Mouse (Mus musculus): ENCODE data around the gene Ddc. TPM values are rescaled to one million over a fixed set of nuclear protein-coding genes. Genes with fewer than 3 reads are reported as not detected.

Ddc gene
- polyA plus RNA-seq, 1 experiment: 0.78 TPM

DNA sequence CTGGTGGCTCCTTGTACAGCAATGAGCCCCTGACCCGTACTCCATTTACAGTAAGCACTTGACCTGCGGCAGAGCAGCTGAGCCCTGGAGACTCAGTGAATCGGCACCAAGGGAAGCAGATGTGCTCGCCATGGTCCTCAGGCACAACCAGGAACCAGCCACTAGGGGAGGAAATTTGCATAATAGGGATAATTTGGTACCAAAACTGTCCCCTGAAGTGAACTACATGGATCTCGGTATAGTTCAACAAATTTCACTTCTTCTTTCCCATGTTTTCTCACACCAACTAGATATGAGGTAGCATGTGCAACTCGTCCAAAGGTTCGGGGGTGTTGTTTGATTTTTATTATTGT lies 121.1 kb downstream of the Ddc start:
- no peak overlapping the region for H3K4me3 ChIP-seq (ENCODE audit: control insufficient read depth, insufficient read depth, low read length)
- DNase-seq: no peak
- no peak overlapping the region for H3K27ac ChIP-seq (ENCODE audit: control insufficient read depth, insufficient read depth, low read length)
- H3K27me3 ChIP-seq (ENCODE audit: control insufficient read depth, insufficient read depth, low read length): no peaks in the 10 kb centered on the region
- H3K36me3 ChIP-seq (ENCODE audit: control insufficient read depth, insufficient read depth, low read length): peaks cover 15% of the 10 kb centered on the region
- 92% methylated on average over 7 of the region's 7 CpGs for WGBS
- no peaks in the 10 kb centered on the region for H3K4me1 ChIP-seq (replicated peaks; ENCODE audit: control insufficient read depth, insufficient read depth, low read length)
- TF ChIP-seq POLR2A (IDR thresholded peaks at IDR 0.05; ENCODE audit: control insufficient read depth, extremely low read depth, insufficient read depth, low read length, poor library complexity) (no peak), CTCF (IDR thresholded peaks at IDR 0.05; ENCODE audit: borderline replicate concordance, control insufficient read depth, extremely low read depth, insufficient read depth, low read length, poor library complexity) (no peak)

GRCm38 (mm10) chr11:11776071-11776821 lies 121.7 kb downstream of the Ddc start:
- no peaks in the 10 kb centered on the region for H3K4me1 ChIP-seq (replicated peaks; ENCODE audit: control insufficient read depth, insufficient read depth, low read length)
- 86% methylated on average over 4 of the region's 4 CpGs for WGBS
- DNase-seq: no peak
- H3K27ac ChIP-seq (ENCODE audit: control insufficient read depth, insufficient read depth, low read length): no peak overlapping the region
- no peak overlapping the region for H3K4me3 ChIP-seq (ENCODE audit: control insufficient read depth, insufficient read depth, low read length)
- peaks cover 21% of the 10 kb centered on the region for H3K36me3 ChIP-seq (ENCODE audit: control insufficient read depth, insufficient read depth, low read length)
- H3K27me3 ChIP-seq (ENCODE audit: control insufficient read depth, insufficient read depth, low read length): no peaks in the 10 kb centered on the region
- no peak for TF ChIP-seq CTCF (IDR thresholded peaks at IDR 0.05; ENCODE audit: borderline replicate concordance, control insufficient read depth, extremely low read depth, insufficient read depth, low read length, poor library complexity)
- TF ChIP-seq POLR2A (IDR thresholded peaks at IDR 0.05; ENCODE audit: control insufficient read depth, extremely low read depth, insufficient read depth, low read length, poor library complexity): no peak

- Histone ChIP-seq H3K4me3 (ENCODE audit: control insufficient read depth, insufficient read depth, low read length) (no peak overlapping the region), H3K36me3 (ENCODE audit: control insufficient read depth, insufficient read depth, low read length) (peaks cover 34% of the 10 kb centered on the region), H3K27me3 (ENCODE audit: control insufficient read depth, insufficient read depth, low read length) (no peaks in the 10 kb centered on the region), H3K4me1 (replicated peaks; ENCODE audit: control insufficient read depth, insufficient read depth, low read length) (no peaks in the 10 kb centered on the region), H3K27ac (ENCODE audit: control insufficient read depth, insufficient read depth, low read length) (no peak overlapping the region)
- TF ChIP-seq CTCF (IDR thresholded peaks at IDR 0.05; ENCODE audit: borderline replicate concordance, control insufficient read depth, extremely low read depth, insufficient read depth, low read length, poor library complexity) (no peak), POLR2A (IDR thresholded peaks at IDR 0.05; ENCODE audit: control insufficient read depth, extremely low read depth, insufficient read depth, low read length, poor library complexity) (no peak)
- 86% methylated on average over 5 of the region's 5 CpGs for WGBS
- no peak for DNase-seq
These were observed 123.1 kb downstream of the Ddc start for GRCm38 (mm10) chr11:11774893-11775292.

DNA sequence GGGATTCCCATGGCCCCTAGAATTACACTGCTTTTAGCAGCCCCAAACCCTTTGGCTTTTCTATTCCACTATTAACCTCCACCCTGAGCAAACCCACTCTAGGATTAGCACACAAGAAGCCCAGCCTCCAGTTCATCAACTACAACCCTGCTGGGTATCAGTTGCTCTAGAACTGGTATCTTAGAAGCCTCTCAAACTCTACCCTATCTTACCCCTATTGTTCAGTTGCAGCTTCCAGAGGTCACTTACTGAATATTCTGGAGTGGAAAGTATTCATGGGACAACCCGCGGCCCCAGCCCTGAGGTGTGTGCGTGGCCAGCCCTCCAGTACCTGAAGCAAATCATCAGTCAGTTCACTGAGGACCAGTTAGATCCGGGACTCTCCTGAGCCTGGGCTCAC lies 123.6 kb downstream of the Ddc start:
- TF ChIP-seq POLR2A (IDR thresholded peaks at IDR 0.05; ENCODE audit: control insufficient read depth, extremely low read depth, insufficient read depth, low read length, poor library complexity) (no peak), CTCF (IDR thresholded peaks at IDR 0.05; ENCODE audit: borderline replicate concordance, control insufficient read depth, extremely low read depth, insufficient read depth, low read length, poor library complexity) (no peak)
- Histone ChIP-seq H3K27ac (ENCODE audit: control insufficient read depth, insufficient read depth, low read length) (no peak overlapping the region), H3K4me3 (ENCODE audit: control insufficient read depth, insufficient read depth, low read length) (no peak overlapping the region), H3K27me3 (ENCODE audit: control insufficient read depth, insufficient read depth, low read length) (no peaks in the 10 kb centered on the region), H3K4me1 (replicated peaks; ENCODE audit: control insufficient read depth, insufficient read depth, low read length) (no peaks in the 10 kb centered on the region), H3K36me3 (ENCODE audit: control insufficient read depth, insufficient read depth, low read length) (peaks cover 39% of the 10 kb centered on the region)
- WGBS: 96% methylated on average over 4 of the region's 4 CpGs
- no peak for DNase-seq

- peaks cover 58% of the 10 kb centered on the region for H3K36me3 ChIP-seq (ENCODE audit: control insufficient read depth, insufficient read depth, low read length)
- DNase-seq: no peak
- no peak overlapping the region for H3K27ac ChIP-seq (ENCODE audit: control insufficient read depth, insufficient read depth, low read length)
- H3K4me3 ChIP-seq (ENCODE audit: control insufficient read depth, insufficient read depth, low read length): no peak overlapping the region
- WGBS: 93% methylated on average over 4 of the region's 4 CpGs
- no peaks in the 10 kb centered on the region for H3K4me1 ChIP-seq (replicated peaks; ENCODE audit: control insufficient read depth, insufficient read depth, low read length)
- no peaks in the 10 kb centered on the region for H3K27me3 ChIP-seq (ENCODE audit: control insufficient read depth, insufficient read depth, low read length)
- TF ChIP-seq POLR2A (IDR thresholded peaks at IDR 0.05; ENCODE audit: control insufficient read depth, extremely low read depth, insufficient read depth, low read length, poor library complexity): no peak
- TF ChIP-seq CTCF (IDR thresholded peaks at IDR 0.05; ENCODE audit: borderline replicate concordance, control insufficient read depth, extremely low read depth, insufficient read depth, low read length, poor library complexity): no peak
These were observed 125.7 kb downstream of the Ddc start for GRCm38 (mm10) chr11:11772196-11772595.

- TF ChIP-seq CTCF (IDR thresholded peaks at IDR 0.05; ENCODE audit: borderline replicate concordance, control insufficient read depth, extremely low read depth, insufficient read depth, low read length, poor library complexity) (no peak), POLR2A (IDR thresholded peaks at IDR 0.05; ENCODE audit: control insufficient read depth, extremely low read depth, insufficient read depth, low read length, poor library complexity) (no peak)
These were observed 127.3 kb downstream of the Ddc start for GRCm38 (mm10) chr11:11770691-11771090.

More at GRCm38 (mm10) chr11:11770691-11771090, 127.3 kb downstream of the Ddc start:
- Histone ChIP-seq H3K27ac (ENCODE audit: control insufficient read depth, insufficient read depth, low read length) (no peak overlapping the region), H3K27me3 (ENCODE audit: control insufficient read depth, insufficient read depth, low read length) (no peaks in the 10 kb centered on the region), H3K36me3 (ENCODE audit: control insufficient read depth, insufficient read depth, low read length) (peaks cover 70% of the 10 kb centered on the region), H3K4me3 (ENCODE audit: control insufficient read depth, insufficient read depth, low read length) (no peak overlapping the region), H3K4me1 (replicated peaks; ENCODE audit: control insufficient read depth, insufficient read depth, low read length) (no peaks in the 10 kb centered on the region)
- 96% methylated on average over 3 of the region's 3 CpGs for WGBS
- no peak for DNase-seq
